Mouse (Mus musculus) embryonic facial prominence, embryonic 10.5 days (tissue): ENCODE measurements around the gene Denr. TPM values are rescaled to one million over a fixed set of nuclear protein-coding genes. Genes with fewer than 3 reads are reported as not detected.

ENCODE experiments used
- DNase-seq: peaks from one replicate; pipeline ENCODE4 v3.0.0-alpha.2; 2017; ENCODE audit warnings: low spot score
- H3K27ac ChIP-seq: fragments of 300-500 bp; sonication (generic); replicated peaks from 2 replicates; pipeline ENCODE4 v1.5.1; 2016; ENCODE audit warnings: mild to moderate bottlenecking
- H3K27me3 ChIP-seq: fragments of 300-500 bp; sonication (generic); replicated peaks from 2 replicates; pipeline ENCODE4 v1.6.1; 2016; ENCODE audit warnings: low read depth, mild to moderate bottlenecking; ENCODE audit not compliant: poor library complexity, severe bottlenecking
- H3K36me3 ChIP-seq: fragments of 300-500 bp; sonication (generic); replicated peaks from 2 replicates; pipeline ENCODE4 v1.6.1; 2016; ENCODE audit warnings: mild to moderate bottlenecking, moderate library complexity
- H3K4me1 ChIP-seq: fragments of 300-500 bp; sonication (generic); 2 replicates; pipeline ENCODE4 v1.6.1; 2016
- H3K4me3 ChIP-seq: fragments of 300-500 bp; sonication (generic); 2 replicates; pipeline ENCODE4 v1.5.1; 2016; ENCODE audit warnings: mild to moderate bottlenecking, moderate library complexity
- H3K9me3 ChIP-seq: fragments of 300-500 bp; sonication (generic); 2 replicates; pipeline ENCODE4 v1.6.1; 2016; ENCODE audit warnings: mild to moderate bottlenecking
- WGBS: fragments of 180-500 bp; shearing (Covaris S2); methylation state at CpG from one replicate; pipeline ENCODE4 v1.1.7; 2016; 5-methylcytosine and 5-hydroxymethylcytosine counted together
- polyA plus RNA-seq: library from polyadenylated mRNA; unstranded; fragments of >200 nt; fragmentation: Nextera tagmentation; extraction: Ambion mirVana; gene quantifications from 2 replicates; pipeline ENCODE4 v1.2.1, GENCODE M21; 2016

The Denr gene
- polyA plus RNA-seq, 1 experiment from 2014 or later = 184 TPM

- H3K27me3 ChIP-seq = peaks cover 45% of the 10 kb centered on the region
- no peak overlapping the region; the same call in 1 of the 2 replicates for H3K27ac ChIP-seq
- H3K4me1 ChIP-seq = peaks cover 57% of the 10 kb centered on the region
- no peak for DNase-seq
- H3K36me3 ChIP-seq = no peaks in the 10 kb centered on the region
- H3K4me3 ChIP-seq = no peak overlapping the region
- 37% methylated on average over 3 of the region's 3 CpGs for WGBS
- no peaks in the 10 kb centered on the region for H3K9me3 ChIP-seq
Observed at GRCm38 (mm10) chr5:123977231-123977630, 70.3 kb downstream of the Denr start.

GRCm38 (mm10) chr5:123978131-123978530, 71.2 kb downstream of the Denr start:
- no peak overlapping the region for H3K4me3 ChIP-seq
- WGBS = 83% methylated on average over 5 of the region's 5 CpGs
- peaks cover 37% of the 10 kb centered on the region for H3K27me3 ChIP-seq
- DNase-seq = no peak
- H3K27ac ChIP-seq = no peak overlapping the region
- peaks cover 59% of the 10 kb centered on the region for H3K4me1 ChIP-seq
- H3K36me3 ChIP-seq = no peaks in the 10 kb centered on the region
- H3K9me3 ChIP-seq = no peaks in the 10 kb centered on the region

Other genes with a start within 250 kb of the Denr start
- 52.9 and 54.0 TPM in 2 replicates for gene Clip1, start 222.6 kb upstream of the Denr start, polyA plus RNA-seq
- gene Zcchc8, start 186.1 kb upstream of the Denr start, polyA plus RNA-seq = 86.3 and 93.8 TPM in 2 replicates
- gene Rsrc2, start 157.8 kb upstream of the Denr start, polyA plus RNA-seq = 142 and 144 TPM in 2 replicates
- 45.3 and 46.4 TPM in 2 replicates for gene Kntc1, start 157.5 kb upstream of the Denr start, polyA plus RNA-seq
- not detected in 2 replicates for gene Hcar2, start 41.7 kb upstream of the Denr start, polyA plus RNA-seq
- 0.09 TPM in 2 replicates for gene Hcar1, start 27.2 kb upstream of the Denr start, polyA plus RNA-seq
- gene Gm43518, start 20.2 kb downstream of the Denr start, polyA plus RNA-seq = 2.0 TPM in 2 replicates
- 5.0 and 5.9 TPM in 2 replicates for gene Ccdc62, start 23.5 kb downstream of the Denr start, polyA plus RNA-seq
- gene Hip1r, start 66.5 kb downstream of the Denr start, polyA plus RNA-seq = 8.5 and 10.7 TPM in 2 replicates
- gene Vps37b, start 125.1 kb downstream of the Denr start, polyA plus RNA-seq = 43.8 and 47.6 TPM in 2 replicates
- gene Abcb9, start 188.6 kb downstream of the Denr start, polyA plus RNA-seq = 0.34 and 0.76 TPM in 2 replicates
- 16.0 and 16.3 TPM in 2 replicates for gene Ogfod2, start 205.1 kb downstream of the Denr start, polyA plus RNA-seq
- 134 and 137 TPM in 2 replicates for gene Arl6ip4, start 208.9 kb downstream of the Denr start, polyA plus RNA-seq